Mouse (Mus musculus) olfactory bulb, adult 2 months (tissue): ENCODE data around the gene Opcml. TPM values are rescaled to one million over a fixed set of nuclear protein-coding genes. Genes with fewer than 3 reads are reported as not detected.

Source experiments
- H3K27ac ChIP-seq: fragments of 200-500 bp; 2 replicates; pipeline ENCODE4 v1.5.1; 2012; ENCODE audit warnings: low read depth, low read length; ENCODE audit not compliant: insufficient read depth
- H3K4me1 ChIP-seq: fragments of 200-500 bp; 2 replicates; pipeline ENCODE4 v1.6.1; 2012; ENCODE audit warnings: low read length; ENCODE audit not compliant: control insufficient read depth, insufficient read depth
- H3K4me3 ChIP-seq: fragments of 200-500 bp; 2 replicates; pipeline ENCODE4 v1.5.1; 2012; ENCODE audit warnings: mild to moderate bottlenecking, low read depth, low read length, moderate library complexity; ENCODE audit not compliant: insufficient read depth
- CTCF ChIP-seq: fragments of 200-500 bp; IDR thresholded peaks from 2 replicates; pipeline ENCODE4 v1.5.1; 2012; ENCODE audit warnings: low read depth, mild to moderate bottlenecking, low read length, moderate library complexity; ENCODE audit not compliant: insufficient read depth
- POLR2A ChIP-seq: fragments of 200-500 bp; IDR thresholded peaks from 2 replicates; pipeline ENCODE4 v1.6.1; 2012; ENCODE audit warnings: mild to moderate bottlenecking, low read depth, low read length, moderate library complexity; ENCODE audit not compliant: insufficient read depth
- WGBS: fragments of 180-500 bp; shearing (Covaris S2); methylation state at CpG from one replicate; pipeline ENCODE4 v1.1.7; 2018; 5-methylcytosine and 5-hydroxymethylcytosine counted together
- polyA plus RNA-seq: library from polyadenylated mRNA; stranded (reverse); fragments of >200 nt; gene quantifications from 2 replicates; pipeline ENCODE4 v1.2.4, GENCODE M21; 2012; ENCODE audit warnings: low replicate concordance; ENCODE audit not compliant: missing spikeins, insufficient read depth, insufficient read length

Opcml gene
- polyA plus RNA-seq, 1 experiment = not detected

DNA sequence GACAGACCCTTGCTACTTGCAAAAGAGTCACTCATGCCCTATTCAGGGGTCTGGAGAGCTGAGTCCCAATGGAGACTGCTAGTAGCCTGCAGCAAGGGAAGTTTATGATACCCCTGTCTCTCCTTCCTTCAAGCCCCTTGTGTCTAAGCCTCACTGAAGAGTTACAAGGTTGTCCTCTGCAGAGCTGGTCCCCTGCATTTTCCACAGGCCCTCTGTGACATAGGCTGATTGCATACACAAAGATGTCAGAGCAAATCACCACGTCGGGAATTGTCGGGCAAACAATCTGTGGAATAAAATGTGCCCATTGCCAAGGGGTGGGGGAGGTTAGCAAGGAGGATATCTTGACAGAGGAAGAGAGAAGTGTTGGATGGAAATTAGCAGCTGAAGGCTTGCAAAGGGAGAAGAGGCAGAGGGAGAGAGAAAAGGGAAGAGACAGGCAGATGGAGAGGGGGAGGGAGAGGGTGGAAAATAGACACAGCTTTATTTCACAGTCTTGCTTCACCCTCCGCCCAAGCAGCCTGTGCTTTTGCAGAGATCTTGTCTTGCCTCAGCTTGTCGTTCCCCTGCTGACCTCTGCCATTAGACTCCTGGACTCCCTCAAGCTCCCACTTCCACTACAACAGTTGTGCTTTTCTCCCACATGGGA is 596.1 kb downstream of the Opcml start:
- Histone ChIP-seq H3K4me3 (no peak overlapping the region), H3K27ac (peak overlapping the region; percentile 55), H3K4me1 (peaks cover 8% of the 10 kb centered on the region)
- 20% methylated on average over 5 of the region's 5 CpGs for whole genome bisulfite sequencing
- TF ChIP-seq CTCF (no peak), POLR2A (no peak)

- no peak overlapping the region for H3K4me3 ChIP-seq
- 53% methylated on average over 3 of the region's 3 CpGs for WGBS
- no peak for TF ChIP-seq CTCF
- TF ChIP-seq POLR2A = no peak
- no peak overlapping the region for H3K27ac ChIP-seq
- H3K4me1 ChIP-seq = no peaks in the 10 kb centered on the region
These were observed 604.6 kb downstream of the Opcml start for GRCm38 (mm10) chr9:28395222-28395621.

GRCm38 (mm10) chr9:28395638-28396037 is 605.1 kb downstream of the Opcml start:
- Histone ChIP-seq H3K27ac (no peak overlapping the region), H3K4me3 (no peak overlapping the region), H3K4me1 (no peaks in the 10 kb centered on the region)
- WGBS = 85% methylated on average over 3 of the region's 3 CpGs
- TF ChIP-seq CTCF (no peak), POLR2A (no peak)

GRCm38 (mm10) chr9:28402770-28403650 is 612.4 kb downstream of the Opcml start:
- H3K27ac ChIP-seq = peak overlapping the region; percentile 56

GRCm38 (mm10) chr9:28403831-28404562 is 613.4 kb downstream of the Opcml start:
- peak; percentile 45; the same call in 1 of the 2 replicates for TF ChIP-seq CTCF
- TF ChIP-seq POLR2A = no peak; the same call in 1 of the 2 replicates
- WGBS = 3% methylated on average over 30 of the region's 30 CpGs
- peak overlapping the region; percentile 56 for H3K27ac ChIP-seq

More at GRCm38 (mm10) chr9:28402770-28403650, 612.4 kb downstream of the Opcml start:
- Histone ChIP-seq H3K4me3 (peak overlapping the region; percentile 61), H3K4me1 (peaks cover 9% of the 10 kb centered on the region)
- 2% methylated on average over 53 of the region's 56 CpGs for WGBS
- TF ChIP-seq CTCF (no peak), POLR2A (no peak; the same call in 1 of the 2 replicates)

DNA sequence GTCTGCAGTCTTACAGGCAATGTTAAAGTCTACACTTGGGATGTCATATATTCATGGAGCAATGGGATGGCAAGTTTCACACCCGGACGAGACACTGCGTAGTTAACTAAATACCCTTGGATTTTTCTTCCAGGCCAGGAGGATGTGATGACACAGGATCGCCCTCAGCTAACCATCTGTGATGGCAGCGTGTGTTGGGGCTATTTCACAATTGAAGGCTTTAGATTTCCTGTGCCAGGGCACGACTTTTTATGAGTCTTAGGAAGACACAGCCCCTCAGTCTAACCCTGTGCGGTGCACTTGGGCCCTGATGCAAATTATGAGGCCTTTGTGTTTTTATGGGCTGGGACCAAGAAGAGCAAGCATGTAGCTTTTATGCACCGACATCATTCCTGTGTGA is 614.0 kb downstream of the Opcml start:
- TF ChIP-seq POLR2A (no peak), CTCF (no peak)
- H3K4me3 ChIP-seq = peak overlapping the region; percentile 61

More at GRCm38 (mm10) chr9:28403831-28404562, 613.4 kb downstream of the Opcml start:
- Histone ChIP-seq H3K4me3 (peak overlapping the region; percentile 61), H3K4me1 (peaks cover 9% of the 10 kb centered on the region)

GRCm38 (mm10) chr9:28405816-28406215 is 615.2 kb downstream of the Opcml start:
- TF ChIP-seq POLR2A (no peak), CTCF (no peak)
- H3K27ac ChIP-seq = no peak overlapping the region; the same call in 1 of the 2 replicates
- WGBS = 0% methylated on average over 1 of the region's 1 CpGs
- H3K4me1 ChIP-seq = peaks cover 9% of the 10 kb centered on the region
- no peak overlapping the region for H3K4me3 ChIP-seq

More for the DNA sequence above, 614.0 kb downstream of the Opcml start:
- Histone ChIP-seq H3K4me1 (peaks cover 9% of the 10 kb centered on the region), H3K27ac (peak overlapping the region; percentile 56)
- 56% methylated on average over 8 of the region's 8 CpGs for WGBS

DNA sequence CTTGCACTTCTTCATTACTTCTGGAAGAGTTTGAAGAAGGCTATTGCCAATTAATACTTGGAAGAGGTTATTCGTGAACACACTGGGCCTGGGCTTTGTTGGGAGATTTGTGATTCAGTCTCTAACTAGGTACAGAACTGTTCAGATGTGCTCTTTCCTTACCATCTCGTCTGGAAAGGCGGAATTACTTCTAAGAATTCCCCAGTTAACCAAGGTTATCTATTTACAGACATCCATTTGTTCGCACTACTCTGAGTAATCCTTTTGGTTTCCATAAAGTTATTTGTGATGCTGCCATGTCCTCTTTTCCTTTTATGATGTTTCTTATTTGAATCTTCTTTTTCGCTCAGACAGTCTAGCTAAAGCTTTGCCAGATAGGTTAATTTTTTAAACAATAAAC is 630.2 kb downstream of the Opcml start:
- WGBS = 83% methylated on average over 5 of the region's 5 CpGs
- no peak overlapping the region for H3K4me3 ChIP-seq
- no peaks in the 10 kb centered on the region for H3K4me1 ChIP-seq
- TF ChIP-seq CTCF = no peak
- TF ChIP-seq POLR2A = no peak
- no peak overlapping the region for H3K27ac ChIP-seq
